Mouse (Mus musculus): ENCODE measurements at regions not wholly inside any gene's neighbourhood (a gene's known extent, or its start where the extent isn't known, plus 50 kb on each side); places are given as distances from the start of the nearest gene placed in this dataset.

GRCm38 (mm10) chr8:15209856-15210521, 164.1 kb upstream of the BB014433 start:
- TF ChIP-seq ZNF384 (IDR thresholded peaks at IDR 0.05; ENCODE audit: low read depth, low read length) (no peak), CTCF (IDR thresholded peaks at IDR 0.05 in 2 of 3, conservative IDR thresholded peaks at IDR 0.05 in 1 of 3; ENCODE audit: control insufficient read depth in 1 of 3, insufficient read depth in 1 of 3, low read depth in 2 of 3, low read length in 3 of 3, poor library complexity in 1 of 3, severe bottlenecking in 1 of 3) (no peak), MXI1 (IDR thresholded peaks at IDR 0.05; ENCODE audit: low read depth, low read length) (no peak), MAFK (IDR thresholded peaks at IDR 0.05; ENCODE audit: borderline replicate concordance, low read depth, low read length) (no peak), E2F4 (IDR thresholded peaks at IDR 0.05; ENCODE audit: borderline replicate concordance, low read depth, low read length) (no peak), POLR2A (IDR thresholded peaks at IDR 0.05; ENCODE audit: control insufficient read depth in 1 of 2, insufficient read depth in 1 of 2, low read depth in 1 of 2, low read length in 2 of 2, poor library complexity in 1 of 2) (no peak)

All from MEL (cell line).